Mouse (Mus musculus) MEL (cell line): ENCODE measurements at regions not wholly inside any gene's neighbourhood (a gene's known extent, or its start where the extent isn't known, plus 50 kb on each side); places are given as distances from the start of the nearest gene placed in this dataset.

Experiments used
- DNase-seq: peaks from one replicate; pipeline ENCODE4 v3.0.0; 2011; ENCODE audit warnings: low read depth, low spot score
- H3K27ac ChIP-seq: 2 replicates; pipeline ENCODE4 v1.5.1; 2012; ENCODE audit warnings: low read depth, mild to moderate bottlenecking, control low read depth, low read length, moderate library complexity; ENCODE audit not compliant: control insufficient read depth
- H3K27me3 ChIP-seq, 2 experiments: fragments of 150-350 bp in 1 of 2; sonication (generic) in 1 of 2; 2 replicates each; pipeline ENCODE4 v1.6.1; 2012; ENCODE audit warnings: low read length in 2 of 2, mild to moderate bottlenecking in 2 of 2, improper control_type of control experiment in 1 of 2, moderate library complexity in 1 of 2; ENCODE audit not compliant: insufficient read depth in 2 of 2, control insufficient read depth in 1 of 2
- H3K36me3 ChIP-seq, 2 experiments: 2 replicates each; pipeline ENCODE4 v1.6.1; 2012 to 2014; ENCODE audit warnings: low read length in 2 of 2, improper control_type of control experiment in 1 of 2, inconsistent platforms in 1 of 2, mild to moderate bottlenecking in 1 of 2; ENCODE audit not compliant: insufficient read depth in 2 of 2, control insufficient read depth in 1 of 2
- H3K4me1 ChIP-seq, 2 experiments: fragments of 150-350 bp in 1 of 2; sonication (generic) in 1 of 2; 2 replicates each; pipeline ENCODE4 v1.6.1; 2012; ENCODE audit warnings: low read length in 2 of 2, improper control_type of control experiment in 1 of 2, mild to moderate bottlenecking in 1 of 2; ENCODE audit not compliant: insufficient read depth in 2 of 2, control insufficient read depth in 1 of 2
- H3K4me3 ChIP-seq, 2 experiments: fragments of 150-350 bp in 1 of 2; sonication (generic) in 1 of 2; 2 replicates each; pipeline ENCODE4 v1.5.1; 2012; ENCODE audit warnings: low read depth in 2 of 2, low read length in 2 of 2, mild to moderate bottlenecking in 2 of 2, moderate library complexity in 2 of 2, control low read depth in 1 of 2, improper control_type of control experiment in 1 of 2; ENCODE audit not compliant: control insufficient read depth in 1 of 2, insufficient read depth in 1 of 2
- H3K79me2 ChIP-seq: 2 replicates; pipeline ENCODE4 v1.6.1; 2012; ENCODE audit warnings: mild to moderate bottlenecking, low read length, moderate library complexity; ENCODE audit not compliant: control insufficient read depth, poor library complexity, insufficient read depth
- H3K9ac ChIP-seq: 2 replicates; pipeline ENCODE4 v1.6.1; 2012; ENCODE audit warnings: low read depth, mild to moderate bottlenecking, control low read depth, low read length, moderate library complexity; ENCODE audit not compliant: control insufficient read depth, poor library complexity, severe bottlenecking
- H3K9me3 ChIP-seq: fragments of 150-350 bp; sonication (generic); replicated peaks from 2 replicates; pipeline ENCODE4 v1.6.1; 2012; ENCODE audit warnings: mild to moderate bottlenecking, low read length, improper control_type of control experiment, moderate library complexity; ENCODE audit not compliant: insufficient read depth
- CHD1 ChIP-seq: IDR thresholded peaks from 2 replicates; pipeline ENCODE4 v1.6.1; 2012; ENCODE audit warnings: low read depth, mild to moderate bottlenecking, inconsistent platforms, low read length, improper control_type of control experiment
- CHD2 ChIP-seq: IDR thresholded peaks from 2 replicates; pipeline ENCODE4 v1.6.1; 2011; ENCODE audit warnings: low read length, improper control_type of control experiment
- EP300 ChIP-seq, 2 experiments: IDR thresholded peaks; 2 replicates each; pipeline ENCODE4 v1.6.1; 2011; ENCODE audit warnings: improper control_type of control experiment in 2 of 2, low read length in 2 of 2, low read depth in 1 of 2, mild to moderate bottlenecking in 1 of 2
- ETS1 ChIP-seq: IDR thresholded peaks from 2 replicates; pipeline ENCODE4 v1.6.1; 2012; ENCODE audit warnings: low read depth, mild to moderate bottlenecking, inconsistent platforms, low read length, improper control_type of control experiment, moderate library complexity
- JUND ChIP-seq: IDR thresholded peaks from 2 replicates; pipeline ENCODE4 v1.6.1; 2011; ENCODE audit warnings: low read depth, mild to moderate bottlenecking, improper control_type of control experiment, low read length
- MAX ChIP-seq: IDR thresholded peaks from 2 replicates; pipeline ENCODE4 v1.6.1; 2011; ENCODE audit warnings: low read length, improper control_type of control experiment
- MXI1 ChIP-seq: IDR thresholded peaks from 2 replicates; pipeline ENCODE4 v1.6.1; 2011; ENCODE audit warnings: mild to moderate bottlenecking, low read depth, low read length, improper control_type of control experiment
- MYB ChIP-seq: IDR thresholded peaks from 2 replicates; pipeline ENCODE4 v1.6.1; 2011; ENCODE audit warnings: mild to moderate bottlenecking, low read depth, low read length, improper control_type of control experiment
- MYC ChIP-seq: IDR thresholded peaks from 2 replicates; pipeline ENCODE4 v1.6.1; 2011; ENCODE audit warnings: low read depth, mild to moderate bottlenecking, low read length, improper control_type of control experiment, moderate library complexity
- POLR2A ChIP-seq, 2 experiments: IDR thresholded peaks; 2 replicates each; pipeline ENCODE4 v1.6.1; 2011 to 2012; ENCODE audit warnings: low read length in 2 of 2, mild to moderate bottlenecking in 2 of 2, control low read depth in 1 of 2, improper control_type of control experiment in 1 of 2, low read depth in 1 of 2, moderate library complexity in 1 of 2; ENCODE audit not compliant: control insufficient read depth in 1 of 2, insufficient read depth in 1 of 2, poor library complexity in 1 of 2
- RAD21 ChIP-seq: IDR thresholded peaks from 2 replicates; pipeline ENCODE4 v1.6.1; 2011; ENCODE audit warnings: mild to moderate bottlenecking, low read depth, low read length, improper control_type of control experiment
- RCOR1 ChIP-seq: IDR thresholded peaks from 2 replicates; pipeline ENCODE4 v1.6.1; 2012; ENCODE audit warnings: low read depth, mild to moderate bottlenecking, inconsistent platforms, low read length, improper control_type of control experiment
- TAL1 ChIP-seq: IDR thresholded peaks from 2 replicates; pipeline ENCODE4 v1.6.1; 2012; ENCODE audit warnings: mild to moderate bottlenecking, inconsistent platforms, low read length, moderate library complexity, mixed read lengths
- UBTF ChIP-seq: IDR thresholded peaks from 2 replicates; pipeline ENCODE4 v1.6.1; 2012; ENCODE audit warnings: low read depth, mild to moderate bottlenecking, inconsistent platforms, low read length, improper control_type of control experiment, moderate library complexity, borderline replicate concordance; ENCODE audit not compliant: insufficient read depth
- USF2 ChIP-seq, 2 experiments: IDR thresholded peaks; 2 replicates each; pipeline ENCODE4 v1.6.1; 2011 to 2012; ENCODE audit warnings: improper control_type of control experiment in 2 of 2, low read length in 2 of 2, borderline replicate concordance in 1 of 2, inconsistent platforms in 1 of 2, low read depth in 1 of 2, mild to moderate bottlenecking in 1 of 2; ENCODE audit not compliant: insufficient read depth in 1 of 2
- ZNF384 ChIP-seq: IDR thresholded peaks from 2 replicates; pipeline ENCODE4 v1.6.1; 2012; ENCODE audit warnings: low read depth, mild to moderate bottlenecking, inconsistent platforms, low read length, improper control_type of control experiment

DNA sequence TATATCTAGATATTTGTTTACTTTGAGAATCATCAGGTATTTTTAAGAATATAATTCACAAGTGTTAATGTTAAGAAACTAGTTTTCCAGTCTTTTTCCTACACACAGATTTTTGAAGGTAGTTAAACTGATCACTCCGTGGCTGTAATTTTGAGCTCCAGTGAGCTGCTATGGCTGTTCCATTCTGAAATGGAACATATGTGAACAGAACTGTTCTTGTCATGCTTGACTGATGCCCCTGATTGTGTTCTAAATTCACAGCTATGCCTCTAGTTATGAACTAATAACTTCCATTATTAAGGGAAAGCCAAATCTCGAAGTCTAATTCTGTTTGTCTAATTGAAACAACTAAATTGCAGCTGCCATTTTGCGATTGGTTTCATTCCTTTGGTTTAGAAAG lies 404.5 kb upstream of the Fsip2 start:
- H3K27ac ChIP-seq, result no peak overlapping the region

DNA sequence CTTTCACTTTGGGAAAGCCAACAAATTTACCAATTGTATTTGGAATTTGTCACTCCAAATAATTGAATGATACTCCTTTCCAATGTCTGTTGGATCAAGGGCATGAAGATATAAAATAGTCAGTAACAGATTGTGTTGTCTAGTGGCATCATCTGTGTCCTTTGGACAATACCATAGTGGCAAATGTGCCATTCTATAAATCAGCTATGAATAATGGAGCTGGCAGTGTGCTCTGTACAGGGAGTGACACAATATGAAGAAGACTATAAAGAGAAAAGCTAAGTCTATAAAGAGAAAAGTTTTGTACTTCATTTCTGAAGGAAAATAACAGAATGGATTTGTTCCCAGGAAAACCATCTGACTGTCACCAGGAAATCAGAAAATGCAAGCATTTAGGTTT lies 402.8 kb upstream of the Fsip2 start:
- Histone ChIP-seq H3K4me1 (no peaks in the 10 kb centered on the region), H3K27me3 (no peaks in the 10 kb centered on the region), H3K27ac (no peak overlapping the region), H3K9ac (no peak overlapping the region), H3K36me3 (no peaks in the 10 kb centered on the region), H3K79me2 (no peaks in the 10 kb centered on the region), H3K4me3 (no peak overlapping the region), H3K9me3 (no peaks in the 10 kb centered on the region)
- no peak for TF ChIP-seq MYB
- TF ChIP-seq JUND, result no peak
- TF ChIP-seq USF2 (IDR thresholded peaks at IDR 0.05; ENCODE audit: borderline replicate concordance in 1 of 2, insufficient read depth in 1 of 2, low read depth in 1 of 2, low read length in 2 of 2), result no peak
- no peak for TF ChIP-seq POLR2A (IDR thresholded peaks at IDR 0.05; ENCODE audit: control insufficient read depth in 1 of 2, insufficient read depth in 1 of 2, low read depth in 1 of 2, low read length in 2 of 2, poor library complexity in 1 of 2)
- TF ChIP-seq CHD2, result no peak
- TF ChIP-seq ZNF384, result no peak
- no peak for TF ChIP-seq CHD1
- no peak for TF ChIP-seq MXI1
- no peak for TF ChIP-seq UBTF
- no peak for TF ChIP-seq ETS1
- no peak for TF ChIP-seq EP300 (IDR thresholded peaks at IDR 0.05; ENCODE audit: low read depth in 1 of 2, low read length in 2 of 2)
- no peak for TF ChIP-seq TAL1
- no peak for DNase-seq

More for the DNA sequence above, 404.5 kb upstream of the Fsip2 start:
- Histone ChIP-seq H3K79me2 (no peaks in the 10 kb centered on the region), H3K36me3 (no peaks in the 10 kb centered on the region)
- TF ChIP-seq MAX (no peak), MYC (no peak), RCOR1 (no peak)
- TF ChIP-seq, all 39 proteins: peak for 0
- H3K4me1 ChIP-seq, result no peaks in the 10 kb centered on the region
- no peaks in the 10 kb centered on the region for H3K9me3 ChIP-seq
- no peak for DNase-seq
- H3K4me3 ChIP-seq, result no peak overlapping the region
- H3K9ac ChIP-seq, result no peak overlapping the region
- H3K27me3 ChIP-seq, result no peaks in the 10 kb centered on the region

- TF ChIP-seq MYC, result no peak
- TF ChIP-seq RAD21, result peak; percentile 19
- H3K79me2 ChIP-seq, result no peaks in the 10 kb centered on the region
- DNase-seq, result no peak
- H3K9ac ChIP-seq, result no peak overlapping the region
- no peaks in the 10 kb centered on the region for H3K27me3 ChIP-seq
- H3K4me3 ChIP-seq, result no peak overlapping the region
- no peaks in the 10 kb centered on the region for H3K9me3 ChIP-seq
- H3K4me1 ChIP-seq, result no peaks in the 10 kb centered on the region
- no peaks in the 10 kb centered on the region for H3K36me3 ChIP-seq
- no peak overlapping the region for H3K27ac ChIP-seq
Observed at GRCm38 (mm10) chr2:82570358-82570757, 373.1 kb upstream of the Fsip2 start.
